Mouse (Mus musculus) neural tube, embryonic 13.5 days (tissue): ENCODE measurements around the gene Cfl1. TPM values are rescaled to one million over a fixed set of nuclear protein-coding genes. Genes with fewer than 3 reads are reported as not detected.

ENCODE experiments used
- ATAC-seq: fragments of 200-750 bp; cut with Nextera tagmentation; 2 replicates; pipeline ENCODE4 v1.8.0; 2017; ENCODE audit warnings: low read depth, mild to moderate bottlenecking, moderate TSS enrichment, moderate library complexity
- H3K27ac ChIP-seq: fragments of 300-500 bp; sonication (generic); replicated peaks from 2 replicates; pipeline ENCODE4 v1.5.1; 2015; ENCODE audit warnings: moderate library complexity, mild to moderate bottlenecking, inconsistent platforms
- H3K27me3 ChIP-seq: fragments of 300-500 bp; sonication (generic); 2 replicates; pipeline ENCODE4 v1.6.1; 2015; ENCODE audit warnings: mild to moderate bottlenecking, inconsistent platforms
- H3K36me3 ChIP-seq: fragments of 300-500 bp; sonication (generic); 2 replicates; pipeline ENCODE4 v1.6.1; 2015; ENCODE audit warnings: mild to moderate bottlenecking, inconsistent platforms
- H3K4me1 ChIP-seq: fragments of 300-500 bp; sonication (generic); replicated peaks from 2 replicates; pipeline ENCODE4 v1.6.1; 2015; ENCODE audit warnings: inconsistent platforms
- H3K4me2 ChIP-seq: fragments of 300-500 bp; sonication (generic); 2 replicates; pipeline ENCODE4 v1.6.1; 2015; ENCODE audit warnings: inconsistent platforms, mild to moderate bottlenecking, moderate library complexity
- H3K4me3 ChIP-seq: fragments of 300-500 bp; sonication (generic); 2 replicates; pipeline ENCODE4 v1.5.1; 2015; ENCODE audit warnings: mild to moderate bottlenecking, inconsistent platforms
- H3K9ac ChIP-seq: fragments of 300-500 bp; sonication (generic); 2 replicates; pipeline ENCODE4 v1.6.1; 2015; ENCODE audit warnings: moderate library complexity, mild to moderate bottlenecking, inconsistent platforms
- H3K9me3 ChIP-seq: fragments of 300-500 bp; sonication (generic); 2 replicates; pipeline ENCODE4 v1.6.1; 2016; ENCODE audit warnings: inconsistent platforms
- WGBS: fragments of 180-500 bp; shearing (Covaris S2); methylation state at CpG from one replicate; pipeline ENCODE4 v1.1.7; 2015; 5-methylcytosine and 5-hydroxymethylcytosine counted together
- polyA plus RNA-seq: library from polyadenylated mRNA; unstranded; fragments of >200 nt; fragmentation: Nextera tagmentation; extraction: Ambion mirVana; gene quantifications from 2 replicates; pipeline ENCODE4 v1.2.1, GENCODE M21; 2015

Gene Cfl1
- polyA plus RNA-seq, 1 experiment from 2014 or later, result 3,643 TPM

GRCm38 (mm10) chr19:5456922-5457745 lies 33.1 kb upstream of the Cfl1 start:
- H3K9ac ChIP-seq, result peak overlapping the region; percentile 92
- peaks cover 13% of the 10 kb centered on the region; the same call in 1 of the 2 replicates for H3K27me3 ChIP-seq
- H3K36me3 ChIP-seq, result peaks cover 10% of the 10 kb centered on the region
- peak overlapping the region; percentile 76 for H3K4me3 ChIP-seq
- ATAC-seq, result peak; percentile 90
- under 1% methylated on average over 63 of the region's 70 CpGs for WGBS
- peak overlapping the region; percentile 97 for H3K27ac ChIP-seq
- peak overlapping the region; percentile 98 for H3K4me2 ChIP-seq
- H3K4me1 ChIP-seq, result peaks cover 59% of the 10 kb centered on the region
- H3K9me3 ChIP-seq, result no peaks in the 10 kb centered on the region

- Histone ChIP-seq H3K4me1 (peaks cover 59% of the 10 kb centered on the region), H3K4me2 (peak within 1 kb of the TSS; percentile 98), H3K27ac (peak within 1 kb of the TSS; percentile 97), H3K4me3 (peak within 1 kb of the TSS; percentile 76), H3K9ac (peak within 1 kb of the TSS; percentile 92), H3K36me3 (peaks cover 18% of the 10 kb centered on the region), H3K9me3 (no peaks in the 10 kb centered on the region), H3K27me3 (peaks cover 13% of the 10 kb centered on the region; the same call in 1 of the 2 replicates)
- 21% methylated on average over 14 of the region's 14 CpGs for WGBS
- ATAC-seq, result no peak; the same call in 1 of the 2 replicates
Observed at GRCm38 (mm10) chr19:5457746-5458442, 32.4 kb upstream of the Cfl1 start, which contains the start of gene Ccdc85b. Ccdc85b (minus strand) TSS chr19:5457894.

- no peaks in the 10 kb centered on the region for H3K9me3 ChIP-seq
- H3K27me3 ChIP-seq, result peaks cover 13% of the 10 kb centered on the region; the same call in 1 of the 2 replicates
- H3K4me3 ChIP-seq, result no peak overlapping the region
- peaks cover 23% of the 10 kb centered on the region for H3K36me3 ChIP-seq
- peaks cover 60% of the 10 kb centered on the region for H3K4me1 ChIP-seq
- no peak for ATAC-seq
- no peak overlapping the region for H3K9ac ChIP-seq
- WGBS, result 76% methylated on average over 7 of the region's 7 CpGs
- no peak overlapping the region for H3K27ac ChIP-seq
- H3K4me2 ChIP-seq, result no peak overlapping the region
Observed at GRCm38 (mm10) chr19:5459019-5459418, 31.2 kb upstream of the Cfl1 start.

GRCm38 (mm10) chr19:5459896-5460295 lies 30.4 kb upstream of the Cfl1 start:
- Histone ChIP-seq H3K4me2 (peak overlapping the region; percentile 99), H3K36me3 (peaks cover 21% of the 10 kb centered on the region), H3K4me1 (peaks cover 60% of the 10 kb centered on the region), H3K9ac (peak overlapping the region; percentile 78), H3K4me3 (peak overlapping the region; percentile 80), H3K27ac (peak overlapping the region; percentile 70), H3K27me3 (peaks cover 13% of the 10 kb centered on the region; the same call in 1 of the 2 replicates), H3K9me3 (no peaks in the 10 kb centered on the region)
- no peak for ATAC-seq
- 21% methylated on average over 3 of the region's 3 CpGs for WGBS

GRCm38 (mm10) chr19:5460465-5460911 lies 29.8 kb upstream of the Cfl1 start, which contains the start of gene Fibp:
Fibp (plus strand) TSS chr19:5460615.
- peak; percentile 47 for ATAC-seq
- Histone ChIP-seq H3K4me3 (peak within 1 kb of the TSS; percentile 80), H3K4me1 (peaks cover 59% of the 10 kb centered on the region), H3K36me3 (peaks cover 27% of the 10 kb centered on the region), H3K27ac (peak within 1 kb of the TSS; percentile 70), H3K9ac (peak within 1 kb of the TSS; percentile 78), H3K27me3 (peaks cover 13% of the 10 kb centered on the region; the same call in 1 of the 2 replicates), H3K9me3 (no peaks in the 10 kb centered on the region), H3K4me2 (peak within 1 kb of the TSS; percentile 99)
- WGBS, result under 1% methylated on average over 32 of the region's 32 CpGs

- Histone ChIP-seq H3K27ac (no peak overlapping the region), H3K36me3 (peaks cover 36% of the 10 kb centered on the region), H3K27me3 (peaks cover 13% of the 10 kb centered on the region; the same call in 1 of the 2 replicates), H3K4me3 (peak overlapping the region; percentile 80), H3K4me2 (peak overlapping the region; percentile 99), H3K9me3 (no peaks in the 10 kb centered on the region), H3K9ac (peak overlapping the region; percentile 78), H3K4me1 (peaks cover 49% of the 10 kb centered on the region)
- no peak for ATAC-seq
- WGBS, result 87% methylated on average over 6 of the region's 6 CpGs
Observed at GRCm38 (mm10) chr19:5461411-5461810, 28.8 kb upstream of the Cfl1 start.

GRCm38 (mm10) chr19:5463212-5463611 lies 27.0 kb upstream of the Cfl1 start:
- 91% methylated on average over 9 of the region's 9 CpGs for WGBS
- H3K4me1 ChIP-seq, result peaks cover 39% of the 10 kb centered on the region
- no peak overlapping the region for H3K4me2 ChIP-seq
- peaks cover 54% of the 10 kb centered on the region for H3K36me3 ChIP-seq
- no peak overlapping the region for H3K27ac ChIP-seq
- H3K9ac ChIP-seq, result no peak overlapping the region
- ATAC-seq, result no peak
- H3K27me3 ChIP-seq, result peaks cover 13% of the 10 kb centered on the region; the same call in 1 of the 2 replicates
- no peak overlapping the region for H3K4me3 ChIP-seq
- no peaks in the 10 kb centered on the region for H3K9me3 ChIP-seq

- Histone ChIP-seq H3K9me3 (no peaks in the 10 kb centered on the region), H3K4me1 (peaks cover 36% of the 10 kb centered on the region), H3K27me3 (peaks cover 6% of the 10 kb centered on the region; the same call in 1 of the 2 replicates), H3K4me3 (peak overlapping the region; percentile 36), H3K9ac (peak overlapping the region; percentile 68), H3K4me2 (peak overlapping the region; percentile 61), H3K36me3 (peaks cover 54% of the 10 kb centered on the region), H3K27ac (peak overlapping the region; percentile 74)
- ATAC-seq, result peak; percentile 62
- WGBS, result 45% methylated on average over 15 of the region's 15 CpGs
Observed at GRCm38 (mm10) chr19:5463791-5464562, 26.3 kb upstream of the Cfl1 start.

- H3K4me1 ChIP-seq, result peaks cover 32% of the 10 kb centered on the region
- H3K9me3 ChIP-seq, result no peaks in the 10 kb centered on the region
- WGBS, result 96% methylated on average over 8 of the region's 8 CpGs
- no peak overlapping the region for H3K27ac ChIP-seq
- no peak overlapping the region for H3K4me3 ChIP-seq
- H3K27me3 ChIP-seq, result no peaks in the 10 kb centered on the region
- no peak overlapping the region for H3K9ac ChIP-seq
- ATAC-seq, result no peak
- H3K4me2 ChIP-seq, result no peak overlapping the region
- H3K36me3 ChIP-seq, result peaks cover 54% of the 10 kb centered on the region
Observed at GRCm38 (mm10) chr19:5465037-5465436, 25.2 kb upstream of the Cfl1 start.

- Histone ChIP-seq H3K27ac (no peak overlapping the region), H3K9me3 (no peaks in the 10 kb centered on the region), H3K4me2 (no peak overlapping the region), H3K9ac (no peak overlapping the region), H3K27me3 (no peaks in the 10 kb centered on the region), H3K4me3 (no peak overlapping the region), H3K4me1 (peaks cover 18% of the 10 kb centered on the region), H3K36me3 (peaks cover 54% of the 10 kb centered on the region)
- 95% methylated on average over 6 of the region's 6 CpGs for WGBS
- ATAC-seq, result no peak
Observed at GRCm38 (mm10) chr19:5466916-5467500, 23.2 kb upstream of the Cfl1 start.

GRCm38 (mm10) chr19:5468374-5468773 lies 21.9 kb upstream of the Cfl1 start, which contains the start of gene Ctsw:
Ctsw (minus strand) TSS chr19:5468507.
- Histone ChIP-seq H3K4me3 (no peak within 1 kb of the TSS), H3K36me3 (peaks cover 42% of the 10 kb centered on the region), H3K27ac (no peak within 1 kb of the TSS), H3K4me2 (no peak within 1 kb of the TSS), H3K9me3 (no peaks in the 10 kb centered on the region), H3K27me3 (no peaks in the 10 kb centered on the region), H3K4me1 (peaks cover 18% of the 10 kb centered on the region), H3K9ac (no peak within 1 kb of the TSS)
- 63% methylated on average over 5 of the region's 5 CpGs for WGBS
- ATAC-seq, result no peak
